Mouse (Mus musculus) kidney, adult 2 months (tissue): Measurements from ENCODE around the gene Eed. TPM values are rescaled to one million over a fixed set of nuclear protein-coding genes. Genes with fewer than 3 reads are reported as not detected.

Experiments used
- DNase-seq: peaks from one replicate; pipeline ENCODE4 v3.0.0; 2021
- H3K27ac ChIP-seq: fragments of 200-500 bp; 2 replicates; pipeline ENCODE4 v1.5.1; 2012; ENCODE audit warnings: low read depth, low read length, control low read depth, inconsistent platforms; ENCODE audit not compliant: insufficient read depth
- H3K27me3 ChIP-seq: fragments of 200-500 bp; replicated peaks from 2 replicates; pipeline ENCODE4 v1.6.1; 2012; ENCODE audit warnings: mild to moderate bottlenecking, moderate library complexity, low read length, inconsistent platforms; ENCODE audit not compliant: control insufficient read depth, insufficient read depth
- H3K36me3 ChIP-seq: fragments of 200-500 bp; 2 replicates; pipeline ENCODE4 v1.6.1; 2012; ENCODE audit warnings: mild to moderate bottlenecking, moderate library complexity, low read length, inconsistent platforms; ENCODE audit not compliant: control insufficient read depth, insufficient read depth
- H3K4me1 ChIP-seq: fragments of 200-500 bp; 2 replicates; pipeline ENCODE4 v1.6.1; 2011; ENCODE audit warnings: low read length; ENCODE audit not compliant: control insufficient read depth, insufficient read depth
- H3K4me3 ChIP-seq: fragments of 200-500 bp; 2 replicates; pipeline ENCODE4 v1.5.1; 2011; ENCODE audit warnings: mild to moderate bottlenecking, low read depth, low read length, control low read depth; ENCODE audit not compliant: insufficient read depth
- CTCF ChIP-seq: fragments of 200-500 bp; conservative IDR thresholded peaks from 2 replicates; pipeline ENCODE4 v1.5.1; 2011; ENCODE audit warnings: low read depth, mild to moderate bottlenecking, control low read depth, low read length, moderate library complexity, mixed read lengths; ENCODE audit not compliant: insufficient read depth, insufficient read length
- POLR2A ChIP-seq: fragments of 200-500 bp; IDR thresholded peaks from one replicate; pipeline ENCODE4 v1.6.1; 2011; ENCODE audit warnings: low read depth, low read length, control low read depth
- WGBS: fragments of 180-500 bp; shearing (Covaris S2); methylation state at CpG from one replicate; pipeline ENCODE4 v1.1.7; 2018; 5-methylcytosine and 5-hydroxymethylcytosine counted together
- polyA plus RNA-seq: library from polyadenylated mRNA; depleted of rRNA; stranded (reverse); fragments of >200 nt; gene quantifications from 2 replicates; pipeline ENCODE4 v1.2.3, GENCODE M21; 2012

Gene Eed
- polyA plus RNA-seq, 1 experiment, result 14.8 TPM

GRCm38 (mm10) chr7:89917776-89918175 is 63.0 kb downstream of the Eed start:
- 92% methylated on average over 4 of the region's 4 CpGs for WGBS
- TF ChIP-seq CTCF (no peak), POLR2A (no peak)
- H3K4me1 ChIP-seq, result no peaks in the 10 kb centered on the region
- no peaks in the 10 kb centered on the region; the same call in 1 of the 2 replicates for H3K36me3 ChIP-seq
- H3K27ac ChIP-seq, result no peak overlapping the region
- H3K4me3 ChIP-seq, result no peak overlapping the region
- no peak for DNase-seq
- H3K27me3 ChIP-seq, result no peaks in the 10 kb centered on the region

GRCm38 (mm10) chr7:89916711-89917110 is 64.1 kb downstream of the Eed start:
- DNase-seq, result no peak
- TF ChIP-seq POLR2A, result no peak
- no peak for TF ChIP-seq CTCF
- Histone ChIP-seq H3K4me3 (no peak overlapping the region), H3K36me3 (no peaks in the 10 kb centered on the region; the same call in 1 of the 2 replicates), H3K27me3 (no peaks in the 10 kb centered on the region), H3K4me1 (no peaks in the 10 kb centered on the region), H3K27ac (no peak overlapping the region)
- 92% methylated on average over 5 of the region's 5 CpGs for WGBS

GRCm38 (mm10) chr7:89913432-89914158 is 67.2 kb downstream of the Eed start:
- WGBS, result 72% methylated on average over 3 of the region's 3 CpGs

GRCm38 (mm10) chr7:89912356-89912755 is 68.4 kb downstream of the Eed start:
- no peaks in the 10 kb centered on the region for H3K27me3 ChIP-seq
- DNase-seq, result no peak
- H3K27ac ChIP-seq, result no peak overlapping the region
- no peak overlapping the region for H3K4me3 ChIP-seq
- H3K4me1 ChIP-seq, result peaks cover 6% of the 10 kb centered on the region; the same call in 1 of the 2 replicates
- H3K36me3 ChIP-seq, result no peaks in the 10 kb centered on the region; the same call in 1 of the 2 replicates
- WGBS, result 93% methylated on average over 3 of the region's 3 CpGs
- no peak for TF ChIP-seq CTCF
- no peak for TF ChIP-seq POLR2A

More at GRCm38 (mm10) chr7:89913432-89914158, 67.2 kb downstream of the Eed start:
- no peak for DNase-seq
- H3K36me3 ChIP-seq, result no peaks in the 10 kb centered on the region; the same call in 1 of the 2 replicates
- H3K4me1 ChIP-seq, result peaks cover 6% of the 10 kb centered on the region; the same call in 1 of the 2 replicates
- TF ChIP-seq POLR2A (no peak), CTCF (no peak)
- H3K4me3 ChIP-seq, result no peak overlapping the region
- H3K27me3 ChIP-seq, result no peaks in the 10 kb centered on the region
- H3K27ac ChIP-seq, result no peak overlapping the region

- Histone ChIP-seq H3K4me1 (peaks cover 6% of the 10 kb centered on the region; the same call in 1 of the 2 replicates), H3K27ac (no peak overlapping the region), H3K4me3 (no peak overlapping the region), H3K27me3 (no peaks in the 10 kb centered on the region), H3K36me3 (no peaks in the 10 kb centered on the region)
- TF ChIP-seq CTCF (no peak), POLR2A (no peak)
- 52% methylated on average over 4 of the region's 4 CpGs for WGBS
- DNase-seq, result peak; percentile 45
Measured at GRCm38 (mm10) chr7:89909711-89910110, 71.1 kb downstream of the Eed start.

- H3K27ac ChIP-seq, result no peak overlapping the region
- H3K27me3 ChIP-seq, result no peaks in the 10 kb centered on the region
- TF ChIP-seq POLR2A (no peak), CTCF (no peak)
- no peaks in the 10 kb centered on the region for H3K36me3 ChIP-seq
- H3K4me3 ChIP-seq, result no peak overlapping the region
- no peak for DNase-seq
- whole genome bisulfite sequencing, result 57% methylated on average over 20 of the region's 20 CpGs
- peaks cover 6% of the 10 kb centered on the region; the same call in 1 of the 2 replicates for H3K4me1 ChIP-seq
Measured at GRCm38 (mm10) chr7:89908899-89909621, 71.7 kb downstream of the Eed start.

GRCm38 (mm10) chr7:89908421-89908820 is 72.4 kb downstream of the Eed start:
- WGBS, result 64% methylated on average over 7 of the region's 7 CpGs
- Histone ChIP-seq H3K4me1 (peaks cover 6% of the 10 kb centered on the region; the same call in 1 of the 2 replicates), H3K4me3 (no peak overlapping the region), H3K27ac (no peak overlapping the region), H3K36me3 (no peaks in the 10 kb centered on the region), H3K27me3 (no peaks in the 10 kb centered on the region)
- TF ChIP-seq POLR2A (no peak), CTCF (no peak)
- DNase-seq, result no peak
